Mouse (Mus musculus) gonadal fat pad, adult 2 months (tissue): Measurements from ENCODE around the gene Plau. TPM values are rescaled to one million over a fixed set of nuclear protein-coding genes. Genes with fewer than 3 reads are reported as not detected.

Source experiments
- DNase-seq: peaks from one replicate; pipeline ENCODE4 v3.0.0-alpha.2; 2012; ENCODE audit warnings: low read depth
- polyA plus RNA-seq: library from polyadenylated mRNA; depleted of rRNA; stranded (reverse); fragments of >200 nt; gene quantifications from 2 replicates; pipeline ENCODE4 v1.2.3, GENCODE M21; 2012

Plau gene
- polyA plus RNA-seq, 1 experiment = 25.6 TPM

GRCm38 (mm10) chr14:20844671-20845576, 8.5 kb downstream of the Plau start:
- DNase-seq = no peak

GRCm38 (mm10) chr14:20845577-20846088, 9.2 kb downstream of the Plau start:
- DNase-seq = no peak

GRCm38 (mm10) chr14:20846214-20846613, 9.8 kb downstream of the Plau start:
- DNase-seq = no peak

- no peak for DNase-seq
Observed at GRCm38 (mm10) chr14:20847637-20848129, 11.2 kb downstream of the Plau start.

DNA sequence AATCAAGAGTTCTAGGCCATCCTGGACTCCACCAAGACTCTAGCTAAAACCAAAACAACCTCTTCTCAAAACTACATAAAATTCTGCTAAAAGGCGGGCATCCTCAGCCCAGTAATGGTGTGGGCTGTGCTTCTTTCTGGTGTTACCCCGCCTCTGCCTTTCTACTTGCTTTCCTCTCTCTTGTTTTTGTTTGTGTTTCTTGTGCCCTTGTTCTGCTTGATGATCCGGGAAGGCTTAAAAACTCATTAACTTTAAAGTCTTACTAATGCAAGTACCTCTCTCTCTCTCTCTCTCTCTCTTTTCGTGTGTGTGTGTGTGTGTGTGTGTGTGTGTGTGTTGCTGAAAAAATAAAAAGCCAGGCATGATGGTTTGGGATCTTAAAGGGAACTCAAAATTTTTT, 13.3 kb downstream of the Plau start:
- no peak for DNase-seq

- no peak for DNase-seq
Observed at GRCm38 (mm10) chr14:20850498-20850897, 14.0 kb downstream of the Plau start.

- DNase-seq = no peak
Observed at GRCm38 (mm10) chr14:20851776-20852175, 15.3 kb downstream of the Plau start.

DNA sequence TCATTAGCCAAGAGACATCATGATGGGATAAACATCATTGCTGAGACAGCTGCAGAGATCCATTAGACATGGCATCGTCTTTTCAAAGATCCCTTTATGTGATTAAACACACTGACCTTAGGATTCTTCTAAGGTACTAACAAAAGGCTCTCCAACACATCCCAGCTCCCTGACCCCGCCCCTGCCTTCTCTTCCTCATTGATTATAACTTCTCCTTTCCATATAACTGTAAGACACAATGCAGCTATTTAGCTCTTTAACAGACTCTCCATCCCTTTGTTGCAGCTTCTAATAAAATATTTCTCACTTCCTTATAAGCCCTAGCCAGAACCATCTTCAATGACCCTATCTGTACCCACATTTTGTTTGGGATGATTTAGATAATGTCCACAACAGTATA, 24.7 kb downstream of the Plau start:
- DNase-seq = no peak

DNA sequence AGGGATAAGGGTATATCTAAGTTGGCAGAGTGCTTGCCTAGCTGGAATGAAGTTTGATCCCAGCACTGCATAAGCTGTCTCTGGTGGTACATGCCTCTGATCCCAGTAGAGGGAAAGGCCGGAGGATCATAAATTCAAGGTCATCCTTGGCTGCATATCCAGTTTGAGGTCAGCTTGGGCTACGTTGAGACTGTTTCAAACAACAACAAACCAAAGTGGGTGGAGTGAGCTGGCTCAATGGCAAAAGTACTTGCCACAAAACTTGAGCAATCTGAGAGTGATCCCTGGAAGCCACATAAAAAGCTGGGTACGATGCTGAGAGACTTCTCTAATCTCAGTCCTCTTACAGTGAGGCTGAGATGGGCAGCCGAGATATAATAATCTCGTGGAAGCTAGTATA, 25.1 kb downstream of the Plau start:
- DNase-seq = no peak

DNA sequence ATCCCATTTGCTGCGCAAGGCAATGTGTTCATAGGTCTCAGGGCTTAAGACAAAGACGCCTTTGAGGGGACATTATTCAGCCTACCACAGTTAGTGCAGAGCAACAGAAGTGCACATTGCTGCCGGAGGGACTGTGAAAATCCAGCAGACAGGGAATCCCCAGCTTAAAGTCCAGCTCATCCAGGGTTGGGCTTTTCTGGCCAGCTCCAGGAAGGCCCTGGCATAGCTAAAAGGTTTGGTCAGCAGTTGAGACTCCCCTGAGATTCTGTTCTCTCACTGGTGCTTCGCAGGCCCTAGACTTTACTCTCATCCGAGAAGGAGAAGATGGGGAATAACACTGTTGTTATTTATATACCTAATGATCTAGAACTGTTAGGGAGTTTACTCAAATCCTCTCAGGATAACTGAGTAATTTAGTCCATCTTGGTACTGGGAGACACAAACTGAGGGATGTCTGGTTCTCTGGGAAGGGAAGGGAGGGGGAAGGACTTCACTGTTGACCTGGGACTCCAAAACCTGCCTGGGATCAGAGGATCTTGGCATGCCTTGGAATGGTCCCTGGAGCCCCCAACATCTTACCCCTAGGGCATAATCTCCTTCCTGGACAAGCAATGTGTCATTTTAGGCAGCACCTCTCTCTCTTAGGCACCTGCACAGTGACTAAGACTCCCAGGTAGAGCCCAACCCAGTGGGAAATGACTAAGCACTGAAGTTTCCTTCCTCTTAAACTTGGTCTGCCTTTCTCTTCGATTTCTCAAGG, 27.0 kb downstream of the Plau start:
- DNase-seq = no peak

DNA sequence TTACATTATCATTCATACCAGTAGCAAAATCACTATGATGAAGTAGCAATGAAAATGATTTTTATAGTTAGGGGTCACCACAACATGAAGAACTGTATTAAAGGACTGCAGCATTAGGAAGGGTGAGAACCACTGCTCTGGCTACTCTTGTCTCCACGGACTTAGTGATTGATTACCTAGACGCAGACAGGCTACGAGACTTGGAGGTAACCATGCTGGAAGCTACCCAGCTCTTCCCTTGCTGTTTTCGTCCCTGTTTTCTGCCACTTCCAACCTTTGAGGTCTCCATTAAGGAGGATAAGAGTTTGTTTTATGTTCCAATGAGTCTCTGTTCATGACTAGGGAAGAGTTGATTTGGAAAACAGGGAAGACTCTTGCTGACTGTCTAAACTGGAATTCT, 27.7 kb downstream of the Plau start:
- no peak for DNase-seq

GRCm38 (mm10) chr14:20865604-20866003, 29.1 kb downstream of the Plau start:
- DNase-seq = no peak

DNA sequence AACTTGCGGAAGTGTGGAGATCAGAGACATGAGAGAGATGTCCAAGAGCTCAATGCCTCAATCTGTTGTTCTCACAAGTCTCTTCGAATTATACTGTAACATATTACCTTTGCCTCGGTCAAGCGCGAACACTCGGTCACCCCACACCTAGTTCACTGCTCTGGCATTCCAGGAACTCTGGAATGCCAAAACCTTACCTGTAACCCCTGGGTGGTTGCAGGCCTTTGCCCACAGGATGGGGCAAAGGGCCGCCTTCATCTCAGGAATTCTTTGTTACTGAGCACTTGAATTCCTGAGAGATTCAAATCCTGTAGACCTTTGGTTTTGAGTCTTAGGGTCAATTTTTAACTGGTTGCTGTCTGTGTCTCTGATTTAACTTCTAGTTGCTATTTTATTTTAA, 29.9 kb downstream of the Plau start:
- DNase-seq = no peak

- no peak for DNase-seq
Observed at GRCm38 (mm10) chr14:20870110-20870509, 33.6 kb downstream of the Plau start.

DNA sequence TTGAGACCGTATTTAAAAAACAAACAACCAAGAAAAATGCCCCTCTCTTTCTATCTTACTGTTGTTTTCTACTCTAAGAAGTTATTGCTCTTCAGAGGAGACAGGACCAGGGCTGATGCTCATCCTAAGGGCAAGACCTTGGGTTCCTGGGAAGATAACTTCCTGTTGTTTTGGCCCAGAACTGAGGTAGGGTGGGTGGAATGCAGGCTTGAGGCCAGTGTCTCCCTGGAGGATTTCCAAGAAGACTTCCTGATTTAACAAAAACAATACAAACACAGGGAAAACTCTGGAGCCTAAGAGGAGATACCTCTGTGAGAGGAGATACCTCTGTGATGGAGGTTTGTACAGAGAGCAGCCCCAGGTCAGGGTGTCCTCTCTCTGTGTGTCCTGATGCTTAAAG, 35.0 kb downstream of the Plau start:
- no peak for DNase-seq

GRCm38 (mm10) chr14:20873307-20873706, 36.8 kb downstream of the Plau start:
- DNase-seq = no peak

DNA sequence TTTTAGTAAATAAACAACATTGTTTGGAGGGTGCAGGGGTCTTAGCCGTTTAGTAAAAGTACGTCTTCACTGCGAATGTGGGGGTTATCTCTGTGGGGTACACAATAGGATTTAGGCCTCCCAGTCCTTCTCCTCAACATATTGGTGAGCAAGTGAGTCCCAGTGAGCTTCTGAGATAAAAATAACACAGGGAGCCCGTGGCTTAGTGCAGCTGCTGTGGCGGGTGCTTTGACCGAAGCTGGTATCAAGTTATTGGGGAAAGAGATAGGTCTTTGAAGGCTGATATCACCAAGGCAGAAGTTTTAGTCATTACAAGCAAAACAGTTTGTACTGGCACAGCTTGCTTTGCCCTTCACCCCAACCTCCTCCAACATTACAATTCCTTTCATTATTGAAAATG, 37.5 kb downstream of the Plau start:
- DNase-seq = no peak

- no peak for DNase-seq
Observed at GRCm38 (mm10) chr14:20884691-20885090, 48.2 kb downstream of the Plau start.

DNA sequence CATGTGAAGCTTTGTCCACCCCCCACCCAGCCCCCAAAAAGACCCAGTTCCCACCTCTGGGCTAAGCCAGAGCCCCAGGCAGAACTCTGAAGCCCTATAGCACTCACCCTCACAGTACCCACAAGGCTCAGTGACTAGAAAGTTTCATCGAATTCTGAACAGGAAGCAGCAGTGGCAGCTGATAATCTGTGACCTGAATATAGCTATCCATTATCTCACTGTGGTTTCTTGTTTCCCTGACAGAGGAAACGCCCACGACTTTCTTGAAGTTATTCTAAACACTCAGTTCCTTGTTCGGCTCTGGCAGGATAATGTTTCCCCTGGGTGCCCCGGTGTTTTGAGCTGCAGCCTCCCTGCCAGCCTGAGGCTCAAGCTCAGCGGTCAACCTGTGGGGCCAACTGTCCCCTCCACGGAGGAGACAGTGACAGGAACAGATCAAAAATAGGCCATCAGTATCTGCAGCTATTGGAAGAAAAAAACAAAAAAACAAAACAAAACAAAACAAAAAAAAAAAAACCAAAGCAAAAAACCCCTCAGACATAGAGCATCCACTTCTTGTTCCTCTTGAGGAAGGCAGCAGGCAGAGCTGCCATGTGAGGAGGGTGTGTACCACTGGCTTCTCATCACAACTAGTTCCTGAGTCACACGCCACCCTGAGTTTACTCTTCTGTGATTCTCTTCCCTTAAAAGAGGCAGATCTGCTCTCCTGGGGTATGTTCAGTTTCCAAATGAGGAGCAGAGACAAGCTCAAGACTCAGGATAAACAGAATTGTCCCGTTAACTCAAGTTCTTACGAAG, 48.8 kb downstream of the Plau start:
- DNase-seq = no peak

- DNase-seq = no peak
Observed at GRCm38 (mm10) chr14:20886266-20886665, 49.8 kb downstream of the Plau start.

DNA sequence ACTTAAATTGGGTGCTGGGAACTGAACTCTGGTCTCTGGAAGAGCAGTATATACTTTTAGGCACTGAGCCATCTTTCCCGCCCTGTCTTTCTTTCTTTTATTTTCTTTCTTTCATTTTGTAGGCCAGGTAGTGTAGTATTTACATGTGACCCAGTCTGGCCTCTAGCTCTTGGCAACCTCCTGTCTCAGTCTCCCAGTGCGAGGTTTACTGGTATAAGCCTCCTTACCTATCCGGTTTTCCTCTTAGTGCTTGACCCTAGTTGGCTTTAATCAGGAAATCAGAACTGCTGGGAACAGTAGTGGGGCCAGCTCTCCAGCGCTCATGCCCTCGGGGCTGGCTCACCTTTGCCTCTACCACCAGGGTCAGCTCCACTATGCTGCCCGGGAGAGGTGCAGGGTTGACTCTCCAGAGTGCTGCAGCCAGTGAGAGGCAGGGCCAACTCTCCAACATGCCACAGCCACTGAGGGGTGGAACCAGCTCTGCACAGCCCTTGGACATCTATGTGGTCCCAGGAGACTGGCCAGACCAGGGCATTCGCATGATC, 51.2 kb downstream of the Plau start:
- DNase-seq = peak; percentile 54
